Mouse (Mus musculus) intestine, postnatal 0 days (tissue): ENCODE measurements around the gene Mfsd2a. TPM values are rescaled to one million over a fixed set of nuclear protein-coding genes. Genes with fewer than 3 reads are reported as not detected.
"Not testable (repeated sequence)": the region's sequence is repeated elsewhere in the genome, so short reads cannot be mapped to it uniquely, and the experiment has no call there.

ENCODE experiments used
- ATAC-seq: fragments of 200-750 bp; cut with Nextera tagmentation; 2 replicates; pipeline ENCODE4 v1.8.0; 2017; ENCODE audit warnings: mild to moderate bottlenecking, moderate TSS enrichment, moderate library complexity
- H3K27ac ChIP-seq: fragments of 300-500 bp; sonication (generic); 2 replicates; pipeline ENCODE4 v1.5.1; 2014; ENCODE audit warnings: mild to moderate bottlenecking, low read depth, low read length, moderate library complexity
- H3K27me3 ChIP-seq: fragments of 300-500 bp; sonication (generic); replicated peaks from 2 replicates; pipeline ENCODE4 v1.6.1; 2014; ENCODE audit warnings: low read length, mixed read lengths; ENCODE audit not compliant: control insufficient read depth, insufficient read depth
- H3K36me3 ChIP-seq: fragments of 300-500 bp; sonication (generic); 2 replicates; pipeline ENCODE4 v1.6.1; 2014; ENCODE audit warnings: mild to moderate bottlenecking, moderate library complexity; ENCODE audit not compliant: control insufficient read depth, insufficient read depth
- H3K4me1 ChIP-seq: fragments of 300-500 bp; sonication (generic); replicated peaks from 2 replicates; pipeline ENCODE4 v1.6.1; 2014; ENCODE audit warnings: antibody characterized with exemption, low read length, mixed read lengths; ENCODE audit not compliant: control insufficient read depth, insufficient read depth
- H3K4me2 ChIP-seq: fragments of 300-500 bp; sonication (generic); replicated peaks from 2 replicates; pipeline ENCODE4 v1.6.1; 2014; ENCODE audit warnings: low read depth, mild to moderate bottlenecking, moderate library complexity
- H3K4me3 ChIP-seq: fragments of 300-500 bp; sonication (generic); 2 replicates; pipeline ENCODE4 v1.5.1; 2014; ENCODE audit warnings: low read depth, low read length
- H3K9ac ChIP-seq: fragments of 300-500 bp; sonication (generic); 2 replicates; pipeline ENCODE4 v1.6.1; 2014; ENCODE audit warnings: mild to moderate bottlenecking, low read depth, low read length
- H3K9me3 ChIP-seq: fragments of 300-500 bp; sonication (generic); 2 replicates; pipeline ENCODE4 v1.6.1; 2016; ENCODE audit warnings: mixed run types; ENCODE audit not compliant: control insufficient read depth
- CTCF ChIP-seq: sonication (generic); IDR thresholded peaks from 2 replicates; pipeline ENCODE4 v1.5.1; 2016; ENCODE audit warnings: low read depth, mild to moderate bottlenecking, control low read depth, antibody characterized with exemption, moderate library complexity
- WGBS: fragments of 180-500 bp; shearing (Covaris S2); extraction: QIAGEN DNeasy Blood & Tissue Kit; methylation state at CpG from one replicate; pipeline ENCODE4 v1.1.7; 2014; 5-methylcytosine and 5-hydroxymethylcytosine counted together
- polyA plus RNA-seq: library from polyadenylated mRNA; unstranded; fragments of >200 nt; fragmentation: Nextera tagmentation; extraction: Ambion mirVana; gene quantifications from 2 replicates; pipeline ENCODE4 v1.2.1, GENCODE M21; 2015

Gene Mfsd2a
- polyA plus RNA-seq, 1 experiment from 2014 or later: 247 TPM

DNA sequence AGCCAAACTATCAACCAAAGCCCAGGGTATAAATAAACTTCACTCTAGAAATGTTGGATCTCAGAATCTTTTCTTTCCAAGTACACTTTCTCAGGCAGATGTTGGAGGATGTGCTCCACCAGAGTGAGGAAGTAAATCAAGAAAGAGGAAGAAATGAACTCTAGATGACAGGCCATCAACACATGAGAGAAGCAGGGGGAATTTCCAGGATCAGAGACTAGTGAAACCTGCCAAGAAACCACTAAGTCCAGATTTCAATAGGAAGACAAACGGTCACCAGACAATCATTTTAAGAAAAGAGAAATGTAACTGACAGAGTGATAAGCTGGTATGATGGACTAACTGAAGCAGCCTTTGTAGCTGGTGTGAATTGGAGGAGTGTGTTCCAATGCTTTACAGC lies 30.2 kb upstream of the Mfsd2a start:
- WGBS: 69% methylated on average over 1 of the region's 1 CpGs
- no peaks in the 10 kb centered on the region for H3K27me3 ChIP-seq

DNA sequence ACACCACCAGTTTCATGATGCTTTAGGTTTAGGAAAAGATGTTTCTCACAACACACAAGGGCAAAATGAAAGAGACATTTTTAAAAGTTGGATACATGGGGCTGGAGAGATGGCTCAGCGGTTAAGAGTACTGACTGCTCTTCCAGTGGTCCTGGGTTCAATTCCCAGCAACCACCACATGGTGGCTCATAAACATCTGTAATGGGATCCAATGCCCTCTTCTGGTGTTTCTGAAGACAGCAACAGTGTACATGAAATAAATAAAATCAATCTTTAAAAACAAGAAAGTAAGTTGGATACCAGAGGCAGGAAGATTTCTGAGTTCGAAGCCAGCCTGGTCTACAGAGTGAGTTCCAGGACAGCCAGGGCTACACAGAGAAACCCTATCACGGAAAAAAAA lies 27.0 kb upstream of the Mfsd2a start:
- H3K36me3 ChIP-seq, H3K27me3 ChIP-seq, H3K4me3 ChIP-seq, H3K4me1 ChIP-seq, ATAC-seq, H3K27ac ChIP-seq, H3K4me2 ChIP-seq, H3K9ac ChIP-seq, H3K9me3 ChIP-seq: not testable (repeated sequence)
- 69% methylated on average over 3 of the region's 3 CpGs for WGBS
- TF ChIP-seq CTCF: peak; percentile 61

More for the DNA sequence above, 30.2 kb upstream of the Mfsd2a start:
- Histone ChIP-seq H3K4me3 (no peak overlapping the region), H3K4me2 (no peak overlapping the region), H3K9ac (no peak overlapping the region), H3K36me3 (no peaks in the 10 kb centered on the region), H3K9me3 (no peaks in the 10 kb centered on the region), H3K27ac (no peak overlapping the region), H3K4me1 (no peaks in the 10 kb centered on the region)
- ATAC-seq: no peak
- TF ChIP-seq CTCF: no peak

DNA sequence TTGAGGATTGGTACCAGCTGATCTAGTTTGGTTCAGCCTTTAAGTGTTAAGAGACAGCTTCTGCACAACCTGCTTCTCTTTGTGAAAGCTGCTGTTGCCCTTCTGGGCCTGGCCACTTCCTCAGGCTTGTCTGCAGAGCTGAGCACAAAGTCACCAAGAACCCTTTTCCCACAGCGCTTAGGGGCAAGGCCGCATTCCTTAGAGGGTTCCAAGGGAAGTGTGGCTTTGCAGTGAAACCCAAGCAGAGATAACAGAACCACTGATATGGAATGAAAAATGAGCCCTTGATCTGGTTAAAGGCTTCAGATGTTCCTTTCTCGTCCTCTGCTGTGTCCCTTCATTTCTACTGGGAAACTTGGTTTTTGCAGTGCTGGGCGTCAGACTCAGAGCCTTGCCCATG lies 26.4 kb upstream of the Mfsd2a start:
- no peaks in the 10 kb centered on the region for H3K4me1 ChIP-seq
- no peak overlapping the region for H3K4me2 ChIP-seq
- TF ChIP-seq CTCF: no peak
- no peaks in the 10 kb centered on the region for H3K9me3 ChIP-seq
- H3K9ac ChIP-seq: no peak overlapping the region
- WGBS: 63% methylated on average over 4 of the region's 4 CpGs
- no peaks in the 10 kb centered on the region for H3K36me3 ChIP-seq
- no peak overlapping the region for H3K27ac ChIP-seq
- peaks cover 2% of the 10 kb centered on the region; the same call in 1 of the 2 replicates for H3K27me3 ChIP-seq
- H3K4me3 ChIP-seq: no peak overlapping the region
- no peak for ATAC-seq

GRCm38 (mm10) chr4:122985110-122985509 lies 24.1 kb upstream of the Mfsd2a start:
- Histone ChIP-seq H3K9me3 (no peaks in the 10 kb centered on the region), H3K27me3 (peaks cover 2% of the 10 kb centered on the region; the same call in 1 of the 2 replicates), H3K4me1 (no peaks in the 10 kb centered on the region), H3K9ac (no peak overlapping the region), H3K36me3 (no peaks in the 10 kb centered on the region), H3K4me3 (no peak overlapping the region), H3K4me2 (no peak overlapping the region), H3K27ac (no peak overlapping the region)
- no peak for ATAC-seq
- TF ChIP-seq CTCF: peak; percentile 96
- WGBS: 24% methylated on average over 8 of the region's 8 CpGs

DNA sequence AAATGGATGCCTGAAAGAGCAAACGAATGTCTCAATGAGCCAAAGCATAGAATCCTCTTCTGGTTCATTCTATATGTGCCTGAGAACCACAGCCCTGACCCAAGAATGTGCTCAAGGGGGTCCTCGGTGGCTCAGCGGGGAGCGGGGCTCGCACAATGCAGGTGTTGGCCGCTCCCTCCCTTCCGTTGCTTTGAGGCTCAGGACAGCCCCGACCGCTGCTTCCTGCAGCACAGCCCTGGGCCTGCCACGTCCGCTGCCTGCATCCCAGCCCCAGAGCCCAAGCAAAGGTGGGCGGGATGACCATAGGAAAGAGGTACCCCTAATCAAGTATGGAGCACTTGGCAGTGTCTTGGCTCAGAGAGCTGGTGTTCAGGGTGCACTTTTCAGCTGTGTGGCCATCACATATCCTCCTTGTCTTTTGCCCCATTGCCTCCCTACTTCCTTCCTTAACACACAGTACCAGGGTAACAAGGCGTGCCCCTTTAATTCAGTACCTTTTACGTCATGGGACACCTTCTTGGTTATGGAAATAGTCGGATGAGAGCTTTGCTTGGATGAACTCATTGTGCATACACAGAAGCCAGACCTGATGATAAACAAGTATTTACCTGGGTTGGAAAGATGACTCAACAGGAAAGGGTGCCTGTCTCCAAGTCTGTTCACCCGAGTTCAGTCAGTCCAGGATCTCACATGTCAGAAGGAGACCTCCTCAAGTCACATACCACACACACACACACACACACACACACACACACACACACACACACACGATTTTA lies 22.7 kb upstream of the Mfsd2a start:
- 35% methylated on average over 17 of the region's 17 CpGs for WGBS
- no peaks in the 10 kb centered on the region for H3K9me3 ChIP-seq
- no peak overlapping the region for H3K27ac ChIP-seq
- H3K9ac ChIP-seq: no peak overlapping the region
- TF ChIP-seq CTCF: no peak
- no peak overlapping the region for H3K4me2 ChIP-seq
- H3K4me1 ChIP-seq: no peaks in the 10 kb centered on the region
- H3K4me3 ChIP-seq: no peak overlapping the region
- H3K27me3 ChIP-seq: peaks cover 2% of the 10 kb centered on the region; the same call in 1 of the 2 replicates
- no peaks in the 10 kb centered on the region for H3K36me3 ChIP-seq
- ATAC-seq: no peak

DNA sequence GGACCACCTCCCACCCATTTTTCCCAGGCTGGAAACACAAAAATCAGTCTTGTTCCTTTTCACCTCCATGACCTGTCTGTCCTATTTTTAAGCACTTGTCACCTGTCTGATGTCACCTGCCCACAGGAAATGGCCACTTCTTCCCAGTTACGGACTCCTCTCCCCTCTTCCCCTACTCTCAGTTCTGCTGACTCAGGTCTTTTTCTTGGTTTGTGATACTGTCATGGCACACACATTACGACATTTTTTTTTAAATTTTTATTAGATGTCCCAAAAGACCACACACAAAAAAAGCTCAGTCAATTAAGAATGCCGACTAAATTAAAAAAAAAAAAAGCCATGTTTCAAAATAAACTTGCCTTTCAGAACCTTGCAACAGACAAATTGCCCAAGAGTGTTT lies 21.5 kb upstream of the Mfsd2a start:
- no peak for ATAC-seq
- no peak overlapping the region for H3K9ac ChIP-seq
- H3K4me1 ChIP-seq: peaks cover 7% of the 10 kb centered on the region; the same call in 1 of the 2 replicates
- no peak overlapping the region for H3K4me2 ChIP-seq
- no peaks in the 10 kb centered on the region for H3K36me3 ChIP-seq
- no peak for TF ChIP-seq CTCF
- 76% methylated on average over 3 of the region's 3 CpGs for WGBS
- peak overlapping the region; percentile 82; the same call in 1 of the 2 replicates for H3K27ac ChIP-seq
- H3K4me3 ChIP-seq: no peak overlapping the region
- H3K27me3 ChIP-seq: peaks cover 2% of the 10 kb centered on the region; the same call in 1 of the 2 replicates
- no peaks in the 10 kb centered on the region for H3K9me3 ChIP-seq
